Mouse (Mus musculus): ENCODE data around the gene Foxred2.

- no peak for TF ChIP-seq CTCF (IDR thresholded peaks at IDR 0.05; ENCODE audit: low read depth, low read length)
- TF ChIP-seq POLR2A (IDR thresholded peaks at IDR 0.05; ENCODE audit: insufficient read depth, low read length): no peak
- no peak for TF ChIP-seq EP300 (IDR thresholded peaks at IDR 0.05; ENCODE audit: insufficient read depth, low read depth, low read length)
Measured at GRCm38 (mm10) chr15:77923267-77924035, 33.1 kb downstream of the Foxred2 start.

Data from ES-Bruce4 (cell line).